Mouse (Mus musculus) heart, postnatal 25 days (tissue): Measurements from ENCODE around the gene Asic3. TPM values are rescaled to one million over a fixed set of nuclear protein-coding genes. Genes with fewer than 3 reads are reported as not detected.
A peak's percentile ranks its signal among the peaks of the same experiment; 100 is the strongest.

ENCODE experiments used
- DNase-seq: peaks from one replicate; pipeline ENCODE4 v3.0.0; 2022; ENCODE audit warnings: low spot score
- intact Hi-C: fragments of 180-260 bp; cut with DNase I; formaldehyde crosslinking; loops from one replicate; pipeline ENCODE4 v1.15.1; 2025
- total RNA-seq, 2 experiments: library from RNA; stranded (reverse); gene quantifications; 2 replicates each; pipeline ENCODE4 v1.2.3; 2021

Gene Asic3
- total RNA-seq, 2 experiments from 2014 or later: 0.17 TPM; not detected in 1

- DNase-seq: no peak
- intact Hi-C loops: loop anchor here (2.0 kb wide), 1 partner anchor 17 kb away; no protein-coding TSS in a partner anchor
Observed at GRCm38 (mm10) chr5:24443927-24444326, 30.7 kb downstream of the Asic3 start.

DNA sequence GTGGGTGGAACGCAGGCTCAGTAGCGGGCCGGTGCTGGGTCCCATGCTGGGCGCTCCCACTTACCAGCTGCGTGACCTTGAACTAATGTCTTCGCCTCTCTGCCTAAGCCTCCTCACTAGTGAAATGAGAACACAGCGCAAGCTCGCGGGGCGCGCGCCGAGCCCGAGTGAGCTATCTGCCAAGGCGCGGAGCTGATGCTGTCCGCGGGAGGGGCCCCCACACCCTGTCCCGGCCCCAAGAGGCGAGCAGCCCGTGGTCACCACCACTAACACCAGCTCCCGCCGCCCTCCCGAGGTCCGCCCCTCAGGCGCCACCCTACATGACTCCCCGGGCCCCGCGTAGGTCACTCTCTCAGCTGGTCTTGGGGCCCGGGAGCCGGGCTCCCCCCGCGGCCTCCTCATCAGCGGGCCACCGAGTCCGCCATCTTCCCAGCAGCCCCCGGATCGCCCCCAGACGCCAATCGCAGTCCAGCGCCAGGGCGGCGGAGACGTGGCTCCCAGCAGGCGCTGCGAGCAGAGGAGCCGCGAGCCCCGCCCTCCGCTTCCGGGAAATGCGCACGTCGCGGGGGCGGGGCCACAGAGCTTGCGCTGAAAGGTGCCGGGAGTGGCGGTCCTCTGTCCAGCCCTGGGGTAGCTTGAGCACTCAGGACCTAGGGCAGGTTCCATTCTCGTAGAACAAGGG is 31.7 kb downstream of the Asic3 start, which contains the start of gene Fastk:
Gene Fastk, minus strand, starts transcription at position 542 of the 682 bp plus-strand sequence.
- peak; percentile 90 for DNase-seq
- intact Hi-C loops: no loop called here

GRCm38 (mm10) chr5:24445428-24446080 is 32.4 kb downstream of the Asic3 start:
- intact Hi-C loops: no loop called here
- DNase-seq: no peak

DNA sequence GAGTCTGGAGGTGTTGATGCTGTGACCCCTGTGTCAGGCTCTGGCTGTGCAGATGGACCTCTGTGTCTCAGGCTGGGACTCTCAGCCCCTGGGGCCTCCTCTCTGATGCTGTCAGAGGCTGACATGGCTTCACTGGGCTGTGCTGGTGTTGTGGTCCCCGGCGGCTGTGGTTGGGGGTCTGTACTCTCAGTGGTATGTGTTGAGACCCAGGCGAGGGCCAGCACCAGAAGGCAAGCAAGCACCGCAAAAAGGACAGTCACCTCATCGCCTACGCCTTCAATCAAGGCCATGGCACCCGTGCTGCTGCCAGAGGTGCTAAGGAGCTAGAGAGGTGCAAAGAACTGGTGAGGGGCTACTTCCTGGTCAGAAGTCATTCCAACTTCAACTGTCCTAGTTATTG is 33.4 kb downstream of the Asic3 start:
- intact Hi-C loops: no loop called here
- no peak for DNase-seq

- peak; percentile 74 for DNase-seq
- intact Hi-C loops: no loop called here
Observed at GRCm38 (mm10) chr5:24447624-24448298, 34.6 kb downstream of the Asic3 start, which contains the start of gene Tmub1. TSS of gene Tmub1 (minus strand) at chr5:24447854.

GRCm38 (mm10) chr5:24451264-24452029 is 38.3 kb downstream of the Asic3 start:
- intact Hi-C loops: loop anchor here (5.0 kb wide), 1 partner anchor 126 kb away; the partner anchor contains the start of gene Abcf2
- peak; percentile 78 for DNase-seq

GRCm38 (mm10) chr5:24452030-24452690 is 39.0 kb downstream of the Asic3 start, which contains the start of gene Agap3:
TSS of gene Agap3 (plus strand) at chr5:24452177.
- intact Hi-C loops: loop anchor here (5.0 kb wide), 1 partner anchor 125 kb away; the partner anchor contains the start of gene Abcf2
- DNase-seq: no peak

GRCm38 (mm10) chr5:24452691-24453233 is 39.6 kb downstream of the Asic3 start:
- no peak for DNase-seq
- intact Hi-C loops: loop anchor here (5.0 kb wide), 1 partner anchor 125 kb away; the partner anchor contains the start of gene Abcf2

DNA sequence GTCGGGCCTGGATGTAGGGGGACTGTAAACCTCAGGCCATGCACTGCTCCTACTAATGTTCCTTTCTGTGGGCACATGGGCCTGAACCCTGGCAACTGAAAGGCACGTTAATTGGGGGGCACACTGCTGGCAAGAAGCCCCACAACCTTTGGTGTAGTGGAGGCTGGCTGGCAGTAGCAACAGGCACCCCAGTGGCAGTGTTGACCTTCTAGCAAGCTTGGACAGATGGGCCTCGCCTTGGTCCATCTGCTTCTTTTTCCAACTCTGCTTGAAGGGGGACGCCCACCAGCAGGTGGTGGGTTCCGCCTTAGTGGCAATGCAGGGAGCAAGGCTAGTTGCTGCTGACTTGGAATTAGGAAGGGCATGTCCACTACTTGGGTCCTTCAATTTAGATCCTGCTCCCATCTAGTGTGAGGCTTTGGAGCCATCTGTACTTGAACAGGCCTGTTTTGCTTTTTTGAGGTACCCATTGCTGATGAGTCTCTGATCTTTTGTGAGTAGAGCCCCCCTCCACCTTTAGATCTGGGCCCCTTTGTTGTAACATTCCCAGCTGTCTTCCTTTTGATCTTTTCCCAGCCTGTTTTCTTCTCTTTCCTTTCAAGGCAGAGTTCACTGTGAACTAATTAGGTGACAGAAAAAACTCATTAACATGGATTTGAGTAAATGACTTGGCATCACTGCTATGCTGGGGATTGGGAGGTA is 40.2 kb downstream of the Asic3 start:
- intact Hi-C loops: loop anchor here (5.0 kb wide), 1 partner anchor 124 kb away; the partner anchor contains the start of gene Abcf2
- DNase-seq: no peak

- intact Hi-C loops: loop anchor here (5.0 kb wide), 1 partner anchor 123 kb away; the partner anchor contains the start of gene Abcf2
- DNase-seq: no peak
Observed at GRCm38 (mm10) chr5:24453985-24454303, 40.8 kb downstream of the Asic3 start.

- intact Hi-C loops: loop anchor here (1.0 kb wide), 1 partner anchor 15 kb away; no protein-coding TSS in a partner anchor
- DNase-seq: no peak
Observed at GRCm38 (mm10) chr5:24455076-24455475, 41.9 kb downstream of the Asic3 start.

DNA sequence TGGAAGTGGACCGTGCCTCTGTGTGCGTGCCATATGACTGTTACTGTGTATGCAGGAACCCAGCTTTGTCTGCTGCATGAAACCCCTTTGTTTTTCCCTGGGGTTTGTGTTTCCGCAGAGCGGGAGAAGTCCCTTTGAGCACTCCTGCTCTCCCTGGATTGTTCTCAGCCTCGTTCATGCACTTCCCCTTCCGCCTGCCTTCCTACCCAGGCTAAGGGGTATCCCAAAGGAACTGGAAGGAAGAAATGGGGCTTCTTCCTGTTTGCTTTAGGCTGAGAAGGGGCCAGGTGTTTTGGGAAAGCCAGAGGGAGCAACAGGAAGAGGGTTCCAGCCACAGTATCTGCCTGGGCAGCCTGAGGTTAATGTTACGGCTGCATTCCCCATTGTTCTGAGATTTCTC is 42.4 kb downstream of the Asic3 start:
- intact Hi-C loops: loop anchor here (1.0 kb wide), 1 partner anchor 15 kb away; no protein-coding TSS in a partner anchor
- no peak for DNase-seq

DNA sequence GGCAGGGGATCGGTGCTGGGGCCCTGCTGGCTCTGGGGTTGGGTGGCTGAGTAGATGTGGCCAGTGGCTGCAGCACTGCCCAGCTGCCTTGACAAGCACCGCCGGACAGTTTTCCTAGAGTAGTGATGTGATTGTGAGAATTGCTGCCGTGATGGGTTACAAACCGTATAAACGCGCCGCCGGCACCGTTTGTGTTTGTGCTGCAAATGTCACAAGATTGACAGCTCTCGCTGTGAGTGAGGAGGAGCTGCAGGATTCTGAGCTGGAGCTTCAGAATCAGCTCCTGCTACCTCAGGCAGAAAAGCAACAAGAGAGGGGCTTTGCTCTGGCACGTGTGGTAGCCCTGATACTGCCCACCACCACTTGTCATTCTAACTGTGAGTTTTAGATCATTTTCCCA is 53.6 kb downstream of the Asic3 start:
- no peak for DNase-seq
- intact Hi-C loops: no loop called here

Other genes starting within 250 kb of the Asic3 start
- gene Nupl2, start 248.4 kb upstream of the Asic3 start, total RNA-seq: 1 to 10 TPM; 7.6 to 8.1 TPM
- gene Kcnh2, start 61.8 kb upstream of the Asic3 start, total RNA-seq: 10 to 100 TPM; 62.4 to 67.2 TPM
- gene Nos3, start 48.6 kb upstream of the Asic3 start, total RNA-seq: 10 to 100 TPM; 24.1 to 28.1 TPM
- gene Atg9b, start 21.2 kb upstream of the Asic3 start, total RNA-seq: 1 to 10 TPM in 1 of 2 experiments, under 1 TPM in 1; 0.42 to 1.2 TPM
- gene Abcb8, start 19.7 kb upstream of the Asic3 start, total RNA-seq: 10 to 100 TPM; 82.8 to 83.7 TPM
- gene Cdk5, start 10.1 kb downstream of the Asic3 start, total RNA-seq: 10 to 100 TPM; 19.2 to 22.8 TPM
- gene Slc4a2, start 10.4 kb downstream of the Asic3 start, total RNA-seq: 10 to 100 TPM; 29.7 to 31.3 TPM
- 100 to 1,000 TPM; 275 to 314 TPM for gene Fastk, start 31.9 kb downstream of the Asic3 start, total RNA-seq
- 10 to 100 TPM in 1 of 2 experiments, 1 to 10 TPM in 1; 9.1 to 12.0 TPM for gene Tmub1, start 34.5 kb downstream of the Asic3 start, total RNA-seq
- 10 to 100 TPM; 80.4 to 80.7 TPM for gene Agap3, start 38.8 kb downstream of the Asic3 start, total RNA-seq
- gene Gbx1, start 113.8 kb downstream of the Asic3 start, total RNA-seq: not detected
- gene Asb10, start 127.6 kb downstream of the Asic3 start, total RNA-seq: 10 to 100 TPM; 85.1 to 85.9 TPM
- not detected for gene 4931409K22Rik, start 143.4 kb downstream of the Asic3 start, total RNA-seq
- 10 to 100 TPM; 48.0 to 53.2 TPM for gene Abcf2, start 164.1 kb downstream of the Asic3 start, total RNA-seq
- 1 to 10 TPM; 7.8 to 9.7 TPM for gene Chpf2, start 173.3 kb downstream of the Asic3 start, total RNA-seq
- 10 to 100 TPM; 69.0 to 69.3 TPM for gene Smarcd3, start 211.0 kb downstream of the Asic3 start, total RNA-seq